Mouse (Mus musculus) activated CD4-positive, CD25-positive, alpha-beta regulatory T cell, adult 4 months (primary cell): ENCODE measurements around the gene Ager. TPM values are rescaled to one million over a fixed set of nuclear protein-coding genes. Genes with fewer than 3 reads are reported as not detected.
A peak's percentile ranks its signal among the peaks of the same experiment; 100 is the strongest.

Source experiments
- ATAC-seq: one replicate; pipeline ENCODE4 v1.8.0; 2017
- polyA plus RNA-seq, 2 experiments: library from polyadenylated mRNA; unstranded; fragments of 100-300 nt; shearing (Covaris generic); gene quantifications; one replicate each; pipeline ENCODE4 v1.2.1; 2017

Ager gene
- polyA plus RNA-seq, 2 experiments from 2014 or later = 2.5 to 5.4 TPM

GRCm38 (mm10) chr17:34585877-34586771, 11.5 kb upstream of the Ager start:
- ATAC-seq = no peak

GRCm38 (mm10) chr17:34586796-34587422, 10.8 kb upstream of the Ager start:
- peak; percentile 37 for ATAC-seq

GRCm38 (mm10) chr17:34587423-34587811, 10.2 kb upstream of the Ager start:
- peak; percentile 72 for ATAC-seq

- no peak for ATAC-seq
These were observed 9.8 kb upstream of the Ager start for GRCm38 (mm10) chr17:34587814-34588213.

- no peak for ATAC-seq
These were observed 8.9 kb upstream of the Ager start for GRCm38 (mm10) chr17:34588767-34589166.

- ATAC-seq = no peak
These were observed 8.5 kb upstream of the Ager start for GRCm38 (mm10) chr17:34589206-34589605.

- ATAC-seq = peak; percentile 41
These were observed 8.0 kb upstream of the Ager start, which contains the start of gene Gpsm3 for GRCm38 (mm10) chr17:34589681-34590101. Gene Gpsm3, plus strand, starts transcription at chr17:34589806.

GRCm38 (mm10) chr17:34590154-34590987, 7.3 kb upstream of the Ager start:
- no peak for ATAC-seq

GRCm38 (mm10) chr17:34591029-34591993, 6.4 kb upstream of the Ager start, which contains the start of gene Pbx2:
Gene Pbx2, plus strand, starts transcription at chr17:34591266.
- ATAC-seq = no peak

GRCm38 (mm10) chr17:34591994-34592375, 5.7 kb upstream of the Ager start:
- peak; percentile 34 for ATAC-seq

- no peak for ATAC-seq
These were observed 4.8 kb upstream of the Ager start for GRCm38 (mm10) chr17:34592581-34593549.

- ATAC-seq = no peak
These were observed 3.7 kb upstream of the Ager start for GRCm38 (mm10) chr17:34593752-34594525.

GRCm38 (mm10) chr17:34596098-34596497, 1.6 kb upstream of the Ager start:
- no peak for ATAC-seq

- no peak for ATAC-seq
These were observed 2.2 kb downstream of the Ager start for GRCm38 (mm10) chr17:34599891-34600290.

- no peak for ATAC-seq
These were observed 4.1 kb downstream of the Ager start for GRCm38 (mm10) chr17:34601796-34602195.

GRCm38 (mm10) chr17:34603375-34604060, 5.9 kb downstream of the Ager start, which contains the start of gene Rnf5:
Gene Rnf5, minus strand, starts transcription at chr17:34603690.
- peak; percentile 87 for ATAC-seq

- peak; percentile 73 for ATAC-seq
These were observed 6.4 kb downstream of the Ager start, which contains the start of gene Agpat1 for GRCm38 (mm10) chr17:34604061-34604508. Gene Agpat1, plus strand, starts transcription at chr17:34604262.

GRCm38 (mm10) chr17:34604511-34605237, 7.0 kb downstream of the Ager start:
- no peak for ATAC-seq
